Mouse (Mus musculus): ENCODE results near the gene Adk.
"Not testable (repeated sequence)": the region's sequence is repeated elsewhere in the genome, so short reads cannot be mapped to it uniquely, and the experiment has no call there.

Gene Adk

GRCm38 (mm10) chr14:21457876-21458275 is 405.5 kb downstream of the Adk start:
- in situ Hi-C loops (cut with MboI; ENCODE audit: unreplicated experiment in 2 of 2), result no loop called here

- in situ Hi-C loops (cut with MboI; ENCODE audit: unreplicated experiment in 2 of 2), result no loop called here
These were observed 406.3 kb downstream of the Adk start for GRCm38 (mm10) chr14:21458696-21459095.

GRCm38 (mm10) chr14:21459163-21459562 is 406.8 kb downstream of the Adk start:
- in situ Hi-C loops (cut with MboI; ENCODE audit: unreplicated experiment in 2 of 2), result no loop called here

- in situ Hi-C loops (cut with MboI; ENCODE audit: unreplicated experiment in 2 of 2), result no loop called here
These were observed 410.0 kb downstream of the Adk start for GRCm38 (mm10) chr14:21462398-21462797.

GRCm38 (mm10) chr14:21463117-21463712 is 410.8 kb downstream of the Adk start:
- in situ Hi-C loops (cut with MboI; ENCODE audit: unreplicated experiment in 2 of 2), result no loop called here

GRCm38 (mm10) chr14:21470386-21470785 is 418.0 kb downstream of the Adk start:
- in situ Hi-C loops (cut with MboI; ENCODE audit: unreplicated experiment in 2 of 2), result loop anchor here in 1 of 2 experiments (10.0 kb wide), 1 partner anchor 326 kb away; no protein-coding TSS in a partner anchor

DNA sequence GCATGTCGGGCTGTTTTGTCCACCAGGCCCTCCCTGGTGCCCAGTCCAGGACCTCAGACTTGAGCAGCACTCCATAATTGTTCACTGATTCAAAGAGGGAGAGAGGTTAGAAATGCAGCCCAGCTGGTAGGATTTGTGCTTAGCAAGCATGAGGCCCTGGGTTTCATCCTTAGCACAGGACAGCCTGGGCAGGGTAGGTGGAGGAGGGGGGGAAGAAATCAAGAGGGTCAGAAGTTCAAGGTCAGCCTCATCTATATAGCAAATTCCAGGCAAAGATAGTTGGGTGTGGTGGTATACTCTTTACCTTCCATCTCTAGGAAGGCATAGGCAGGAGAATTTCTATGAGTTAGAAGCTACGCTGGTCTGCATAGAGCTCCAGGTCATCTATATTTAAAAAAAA is 419.6 kb downstream of the Adk start:
- in situ Hi-C loops (cut with MboI; ENCODE audit: unreplicated experiment in 2 of 2), result loop anchor here in 1 of 2 experiments (10.0 kb wide), 1 partner anchor 327 kb away; no protein-coding TSS in a partner anchor

- in situ Hi-C loops (cut with MboI; ENCODE audit: unreplicated experiment in 2 of 2), result loop anchor here in 1 of 2 experiments (10.0 kb wide), 1 partner anchor 330 kb away; no protein-coding TSS in a partner anchor
These were observed 422.3 kb downstream of the Adk start for GRCm38 (mm10) chr14:21474593-21475132.

DNA sequence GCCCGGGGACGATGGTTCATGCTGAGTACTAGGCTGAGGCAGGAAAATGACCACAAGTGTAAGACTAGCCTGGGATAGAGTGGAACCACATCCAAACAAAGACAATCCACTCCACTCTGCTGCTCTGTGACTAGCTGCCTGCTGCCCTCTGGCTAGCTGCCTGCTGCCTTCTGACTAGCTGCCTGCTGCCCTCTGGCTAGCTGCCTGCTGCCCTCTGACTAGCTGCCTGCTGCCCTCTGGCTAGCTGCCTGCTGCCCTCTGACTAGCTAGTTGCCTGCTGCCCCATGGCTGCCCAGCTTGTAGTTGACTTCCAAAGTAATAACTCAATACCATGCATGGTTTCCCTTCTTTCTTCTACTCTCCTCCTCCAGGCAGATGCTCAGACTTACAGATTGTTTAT is 424.8 kb downstream of the Adk start:
- in situ Hi-C loops (cut with MboI; ENCODE audit: unreplicated experiment in 2 of 2), result loop anchor here in 1 of 2 experiments (10.0 kb wide), 1 partner anchor 332 kb away; no protein-coding TSS in a partner anchor

DNA sequence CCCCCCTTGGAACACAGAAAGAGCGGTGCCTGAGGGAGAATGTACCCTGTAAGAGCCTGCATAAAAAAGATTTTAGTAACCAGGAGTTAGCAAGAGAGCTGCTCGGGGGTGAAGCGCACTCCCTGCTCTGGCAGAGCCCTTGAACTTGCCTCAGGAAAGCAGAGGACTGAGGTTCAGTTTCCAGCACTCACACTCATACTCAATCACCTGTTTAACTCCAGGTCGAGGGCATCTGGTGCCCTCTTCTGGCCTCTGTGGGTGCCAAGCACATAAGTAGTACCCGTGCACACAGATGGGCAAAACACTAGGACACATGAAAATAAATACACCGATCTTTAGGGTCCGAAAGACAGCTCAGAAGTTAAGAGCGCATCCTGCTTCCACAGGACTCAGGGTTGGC is 427.2 kb downstream of the Adk start:
- in situ Hi-C loops (cut with MboI; ENCODE audit: unreplicated experiment in 2 of 2), result loop anchor here in 1 of 2 experiments (10.0 kb wide), 1 partner anchor 335 kb away; no protein-coding TSS in a partner anchor

GRCm38 (mm10) chr14:21480191-21480590 is 427.8 kb downstream of the Adk start:
- in situ Hi-C loops (cut with MboI; ENCODE audit: unreplicated experiment in 2 of 2), result no loop called here

- in situ Hi-C loops (cut with MboI; ENCODE audit: unreplicated experiment in 2 of 2), result no loop called here
These were observed 428.9 kb downstream of the Adk start, which contains the start of gene Kat6b for GRCm38 (mm10) chr14:21481231-21481630. Gene Kat6b, plus strand, starts transcription at chr14:21481434.

- in situ Hi-C loops (cut with MboI; ENCODE audit: unreplicated experiment in 2 of 2), result no loop called here
These were observed 431.8 kb downstream of the Adk start for GRCm38 (mm10) chr14:21484199-21484598.

DNA sequence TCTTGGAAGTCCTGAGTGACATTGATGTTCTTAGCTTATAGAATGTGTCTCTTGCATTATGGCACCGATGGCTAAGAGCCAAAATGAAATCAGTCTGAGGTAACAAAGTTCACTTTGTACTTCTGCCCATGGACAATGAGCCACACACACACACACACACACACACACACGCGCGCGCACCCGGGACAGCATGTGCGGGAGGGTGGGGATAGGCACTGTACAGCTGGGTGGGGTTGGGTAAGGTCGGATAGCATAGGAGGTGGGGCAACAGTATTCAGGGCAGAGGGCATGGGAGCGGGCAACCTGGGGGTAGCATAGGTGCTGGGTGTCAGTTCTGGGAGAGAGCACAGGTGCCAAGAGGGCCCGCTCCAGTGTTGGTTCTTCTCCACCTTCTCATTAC is 432.3 kb downstream of the Adk start:
- in situ Hi-C loops (cut with MboI; ENCODE audit: unreplicated experiment in 2 of 2), result no loop called here

- in situ Hi-C loops (cut with MboI; ENCODE audit: unreplicated experiment in 2 of 2), result no loop called here
These were observed 433.7 kb downstream of the Adk start for GRCm38 (mm10) chr14:21485961-21486520.

DNA sequence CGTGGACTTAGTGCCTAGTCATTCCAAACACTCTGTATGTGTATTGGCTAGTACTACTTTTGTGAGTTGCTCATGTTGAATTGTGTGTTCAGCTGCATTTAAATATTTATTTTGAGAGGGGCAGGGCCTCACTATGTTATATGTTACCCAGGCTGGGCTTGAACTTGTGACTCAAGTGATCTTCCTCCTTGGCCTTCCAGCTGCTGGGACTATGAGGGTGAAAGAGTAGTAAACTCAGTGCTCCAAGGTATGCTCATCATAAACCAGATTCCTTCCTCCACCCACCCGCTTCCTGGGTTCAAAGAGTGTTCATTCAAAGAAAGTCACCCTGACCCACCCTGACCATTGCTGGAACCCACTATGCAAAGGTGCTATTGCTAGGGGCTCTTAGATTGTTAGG is 434.8 kb downstream of the Adk start:
- in situ Hi-C loops (cut with MboI; ENCODE audit: unreplicated experiment in 2 of 2), result not testable (repeated sequence)

DNA sequence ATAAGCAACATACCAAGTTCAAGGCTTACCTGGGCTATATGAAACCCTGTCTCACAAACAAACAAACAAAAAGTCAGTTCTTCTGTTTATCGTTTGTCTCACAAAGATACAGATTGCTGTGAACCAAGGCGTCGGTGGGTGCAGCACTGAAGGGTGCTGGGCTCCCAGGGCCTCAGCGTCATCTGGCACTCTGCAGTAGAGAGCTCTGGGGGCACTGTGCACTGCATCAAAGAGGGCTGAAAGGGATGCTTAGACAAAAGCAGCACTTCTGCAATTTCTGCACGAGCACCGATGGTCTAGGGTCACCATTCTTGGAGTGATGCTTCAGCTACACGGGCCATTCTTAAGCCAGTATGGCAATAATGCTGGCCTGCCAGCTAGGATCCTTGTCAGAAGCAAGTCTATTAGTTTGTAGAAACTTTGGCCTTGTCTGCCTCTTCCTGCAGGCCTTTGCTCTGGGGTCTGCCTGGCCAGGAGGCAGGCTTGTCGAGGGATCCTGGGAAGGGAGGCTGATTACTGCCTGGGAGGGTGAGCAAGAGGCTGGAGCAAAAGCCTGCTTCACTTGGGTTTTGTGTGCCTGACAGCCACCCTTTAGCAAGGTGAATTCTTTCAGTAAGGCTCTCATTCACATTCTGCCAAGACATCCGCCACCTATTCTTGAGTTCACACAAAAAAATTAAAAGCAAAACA is 436.2 kb downstream of the Adk start:
- in situ Hi-C loops (cut with MboI; ENCODE audit: unreplicated experiment in 2 of 2), result not testable (repeated sequence)

GRCm38 (mm10) chr14:21489116-21489485 is 436.7 kb downstream of the Adk start:
- in situ Hi-C loops (cut with MboI; ENCODE audit: unreplicated experiment in 2 of 2), result no loop called here

- in situ Hi-C loops (cut with MboI; ENCODE audit: unreplicated experiment in 2 of 2), result no loop called here
These were observed 437.8 kb downstream of the Adk start for GRCm38 (mm10) chr14:21490141-21490540.

All from v-Abl transformed pro-B cells (cell line).